Mouse (Mus musculus) layer of hippocampus, adult 9-11 months (tissue): Measurements from ENCODE around the gene Efna3.

Experiments used
- DNase-seq: peaks from one replicate; pipeline ENCODE4 v3.0.0; 2022

The Efna3 gene

GRCm38 (mm10) chr3:89322514-89323165 lies at the start of gene Efna3:
Gene Efna3, minus strand, starts transcription at chr3:89322965.
- DNase-seq, result peak; percentile 90

- no peak for DNase-seq
These were observed 44.6 kb upstream of the Efna3 start for GRCm38 (mm10) chr3:89367338-89367737.

GRCm38 (mm10) chr3:89365486-89366414 lies 43.0 kb upstream of the Efna3 start:
- no peak for DNase-seq

DNA sequence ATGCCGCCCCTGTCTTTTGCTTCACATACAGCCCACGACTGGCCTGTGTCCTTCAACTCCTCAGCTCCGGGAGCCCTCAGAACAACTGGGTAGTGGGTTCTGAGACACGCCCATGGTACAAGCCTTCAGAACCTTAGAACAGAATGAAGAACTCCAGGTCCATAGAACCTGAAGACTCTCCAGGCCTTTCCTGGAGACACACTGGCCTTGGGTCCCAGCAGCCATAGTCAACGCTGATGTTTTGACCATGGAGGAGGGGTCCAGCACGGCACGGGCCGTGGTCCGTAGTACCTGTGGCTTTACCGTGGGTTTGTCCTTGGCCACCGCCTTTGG lies 42.4 kb upstream of the Efna3 start, which contains the start of gene Dcst1:
Gene Dcst1 (minus strand): TSS at position 101 of the 333 bp plus-strand sequence.
- no peak for DNase-seq

- DNase-seq, result no peak
These were observed 41.9 kb upstream of the Efna3 start for GRCm38 (mm10) chr3:89364631-89365030.

- no peak for DNase-seq
These were observed 38.9 kb upstream of the Efna3 start, which contains the start of gene Dcst2 for GRCm38 (mm10) chr3:89361675-89362074. Gene Dcst2, plus strand, starts transcription at chr3:89361975.

GRCm38 (mm10) chr3:89360237-89360636 lies 37.5 kb upstream of the Efna3 start:
- no peak for DNase-seq

DNA sequence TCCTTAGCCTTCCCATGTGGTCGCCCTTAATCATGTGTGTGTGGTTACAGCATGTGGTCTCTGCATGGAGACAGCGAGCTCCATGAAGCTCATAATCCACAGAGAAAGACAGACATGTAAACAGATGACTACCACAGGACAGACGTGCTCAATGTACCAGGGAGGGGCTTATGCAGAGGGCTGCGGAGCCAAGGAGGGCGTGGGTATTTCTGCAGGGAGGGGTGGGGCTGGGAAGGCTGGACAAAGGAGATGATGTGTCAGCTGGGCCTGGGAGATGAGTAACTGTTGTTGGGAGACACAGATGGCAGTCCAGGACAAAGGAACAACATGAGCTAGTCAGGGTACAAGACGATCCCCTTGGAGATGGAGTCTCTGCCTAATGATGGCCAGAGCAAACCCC lies 36.9 kb upstream of the Efna3 start:
- DNase-seq, result no peak

DNA sequence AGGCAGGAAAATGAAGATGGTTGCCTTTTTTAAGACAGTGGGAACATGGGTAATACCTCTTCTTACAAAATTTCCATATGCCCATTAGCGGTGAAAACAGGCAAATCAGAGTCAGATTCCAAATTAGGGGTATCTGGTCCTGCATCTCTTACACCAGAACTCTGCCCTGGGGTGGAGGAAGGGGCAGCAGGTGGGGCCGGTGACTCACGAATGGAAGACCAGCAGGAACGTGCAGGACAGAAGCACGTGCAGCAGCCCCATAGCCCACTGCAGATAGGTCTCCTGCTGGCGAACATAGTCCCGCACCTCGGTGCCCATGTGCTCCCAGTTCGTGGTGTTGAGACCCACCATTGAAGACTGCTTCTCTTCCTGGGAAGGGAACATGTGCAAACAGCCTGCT lies 33.3 kb upstream of the Efna3 start:
- no peak for DNase-seq

DNA sequence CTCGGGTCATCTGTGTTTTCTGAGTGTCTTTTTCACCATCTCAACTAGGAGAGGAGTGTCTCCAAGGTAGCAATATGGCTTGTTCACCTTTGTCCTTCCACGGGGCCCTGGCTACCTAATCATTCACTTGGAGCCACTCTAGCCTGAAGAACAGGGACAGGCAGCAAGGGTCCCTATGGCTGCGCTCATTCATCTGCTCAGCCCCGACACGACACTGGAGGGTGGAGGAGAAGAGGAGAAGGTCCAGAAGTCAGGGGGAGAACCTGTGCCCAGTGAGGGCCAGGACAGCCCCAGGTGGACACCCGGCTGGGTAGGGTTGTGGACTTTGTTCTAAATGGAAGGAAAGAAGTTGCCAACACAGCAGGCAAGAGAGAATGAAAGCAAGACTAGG lies 32.7 kb upstream of the Efna3 start:
- DNase-seq, result no peak

- peak; percentile 86 for DNase-seq
These were observed 32.2 kb upstream of the Efna3 start for GRCm38 (mm10) chr3:89354816-89355511.

DNA sequence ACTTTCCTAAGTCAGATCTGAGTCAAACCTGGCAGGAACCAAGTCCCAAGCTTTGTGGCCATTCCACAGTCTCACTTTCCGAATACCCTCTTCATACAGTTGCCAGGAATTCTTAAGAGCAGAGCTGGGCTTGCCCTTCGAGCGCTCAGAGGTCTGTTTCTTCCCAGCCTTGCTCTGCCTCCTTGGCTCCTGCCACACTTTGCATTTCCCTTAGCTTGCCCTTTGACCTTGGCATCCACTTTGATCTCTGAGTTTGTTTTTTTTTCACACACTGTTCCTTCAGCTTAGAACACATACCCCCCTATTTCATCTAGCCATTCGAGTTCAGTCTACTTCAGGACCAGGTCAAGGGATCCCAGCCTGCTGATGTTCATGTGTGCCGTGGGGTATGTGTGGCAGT lies 28.5 kb upstream of the Efna3 start:
- no peak for DNase-seq

- peak; percentile 90 for DNase-seq
These were observed 27.2 kb upstream of the Efna3 start, which contains the start of gene Adam15 for GRCm38 (mm10) chr3:89349869-89350501. Gene Adam15, minus strand, starts transcription at chr3:89349996.

DNA sequence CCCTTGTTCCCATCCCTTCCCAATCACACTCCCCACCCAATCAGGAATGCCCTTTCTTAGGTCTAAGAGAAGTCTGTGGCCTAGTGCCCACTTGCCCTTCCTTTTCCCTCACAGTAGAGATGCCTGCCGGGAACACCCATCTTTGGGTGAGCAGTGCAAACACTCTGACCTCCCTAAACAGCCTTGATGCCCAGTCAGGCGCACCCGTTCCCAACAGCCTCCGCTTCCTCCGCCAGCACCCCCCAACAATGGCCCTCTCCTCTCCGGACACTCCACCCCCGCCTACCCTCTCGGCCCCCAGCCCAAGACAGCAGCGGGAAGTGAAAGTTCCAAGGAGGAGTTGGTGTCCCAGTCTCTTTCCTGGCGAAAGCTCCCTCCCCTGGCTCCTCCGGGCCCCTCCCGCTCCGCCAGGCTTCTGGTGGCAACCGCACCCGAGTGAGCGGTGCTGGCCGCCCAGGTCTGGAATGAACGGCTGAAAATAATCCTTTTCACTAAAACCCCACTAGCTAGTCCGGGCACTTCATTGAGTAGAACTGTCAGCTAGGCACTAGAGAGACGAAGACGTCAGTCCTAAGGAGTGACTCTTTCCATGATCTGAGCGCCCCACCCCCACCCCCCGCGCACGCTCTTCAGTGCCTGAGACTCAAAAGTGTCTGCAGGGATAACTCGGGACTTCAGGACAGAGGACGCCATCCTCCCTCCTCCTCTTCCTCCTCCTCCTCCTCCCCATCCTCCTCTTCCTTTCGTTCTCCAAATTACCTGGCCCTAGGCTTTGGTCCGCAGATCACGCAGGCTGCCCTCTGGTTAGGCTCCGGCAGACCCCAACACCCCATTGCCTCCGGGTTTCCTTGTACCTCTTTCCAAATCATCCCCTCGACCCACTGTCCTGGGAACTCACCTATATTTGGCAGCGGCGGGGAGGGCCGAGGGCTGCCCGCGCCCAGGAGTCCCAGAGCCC lies 26.4 kb upstream of the Efna3 start:
- DNase-seq, result no peak

GRCm38 (mm10) chr3:89347916-89348315 lies 25.2 kb upstream of the Efna3 start:
- DNase-seq, result no peak

GRCm38 (mm10) chr3:89346815-89347540 lies 24.2 kb upstream of the Efna3 start:
- no peak for DNase-seq

- DNase-seq, result no peak
These were observed 20.5 kb upstream of the Efna3 start for GRCm38 (mm10) chr3:89343279-89343678.

DNA sequence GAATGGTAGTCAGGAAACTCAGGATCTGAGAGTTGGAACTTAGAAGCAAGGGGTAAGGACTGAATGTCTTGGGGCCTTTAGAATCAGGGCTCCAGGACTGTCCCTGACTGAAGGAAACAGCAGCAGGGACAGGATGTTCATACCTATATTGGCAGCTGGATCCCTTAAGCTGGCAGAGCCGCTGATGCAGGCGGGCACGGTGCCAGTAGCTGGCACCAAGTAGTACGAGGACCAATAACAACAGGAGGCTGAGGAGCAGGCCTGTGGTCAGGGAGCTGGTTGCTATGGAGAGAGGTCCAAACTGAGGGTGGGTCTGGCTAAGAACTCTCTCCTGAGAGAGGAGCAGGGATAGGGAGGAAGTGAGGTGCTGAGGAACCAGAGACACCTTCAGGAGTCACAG lies 19.0 kb upstream of the Efna3 start:
- DNase-seq, result no peak

DNA sequence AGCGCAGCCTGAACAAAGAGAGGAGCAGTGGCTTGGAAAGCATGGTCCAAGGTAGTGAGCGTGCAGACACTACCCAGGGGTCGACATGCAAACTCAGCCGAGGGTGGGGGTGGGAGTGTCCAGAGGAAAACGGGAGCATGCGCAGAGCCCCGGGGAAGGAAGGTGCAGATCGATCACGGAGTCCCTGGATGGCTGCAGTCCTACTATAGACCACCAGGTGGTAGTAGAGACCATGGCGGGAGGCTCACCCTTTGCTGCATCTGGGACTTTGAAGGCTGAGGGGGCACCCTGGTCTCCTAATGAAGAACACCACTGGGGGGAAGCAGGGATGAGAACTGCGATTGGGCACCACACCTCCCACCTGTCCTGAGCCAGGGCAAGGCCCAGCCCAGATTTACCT lies 17.7 kb upstream of the Efna3 start:
- DNase-seq, result no peak

DNA sequence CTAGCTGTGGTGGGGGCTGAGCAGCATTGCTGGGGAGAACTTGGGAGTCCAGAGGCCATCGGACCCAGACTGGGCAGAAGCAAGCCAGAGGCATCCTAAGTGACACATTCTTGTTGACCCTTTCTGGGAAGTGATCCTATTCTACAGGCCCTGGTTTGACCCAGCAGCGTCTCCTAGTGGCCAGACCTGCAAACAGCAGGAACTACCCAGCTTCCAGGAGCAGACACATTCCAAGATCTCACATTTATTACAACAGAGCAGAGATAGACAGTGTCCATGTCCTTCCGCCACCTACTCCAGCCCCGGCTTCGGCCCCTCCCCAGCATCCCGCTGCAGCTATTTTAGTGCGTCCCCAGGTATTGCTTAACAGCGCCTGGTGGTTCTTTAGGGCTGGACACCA lies 16.7 kb upstream of the Efna3 start:
- DNase-seq, result no peak
